Mouse (Mus musculus): ENCODE data around the gene Gm10447.

Gm10447 gene

GRCm38 (mm10) chr11:53479171-53479782 lies 22.4 kb upstream of the Gm10447 start:
- peak in 1 of 2 experiments; percentile 38 for DNase-seq (ENCODE audit: low spot score in 2 of 2)

DNA sequence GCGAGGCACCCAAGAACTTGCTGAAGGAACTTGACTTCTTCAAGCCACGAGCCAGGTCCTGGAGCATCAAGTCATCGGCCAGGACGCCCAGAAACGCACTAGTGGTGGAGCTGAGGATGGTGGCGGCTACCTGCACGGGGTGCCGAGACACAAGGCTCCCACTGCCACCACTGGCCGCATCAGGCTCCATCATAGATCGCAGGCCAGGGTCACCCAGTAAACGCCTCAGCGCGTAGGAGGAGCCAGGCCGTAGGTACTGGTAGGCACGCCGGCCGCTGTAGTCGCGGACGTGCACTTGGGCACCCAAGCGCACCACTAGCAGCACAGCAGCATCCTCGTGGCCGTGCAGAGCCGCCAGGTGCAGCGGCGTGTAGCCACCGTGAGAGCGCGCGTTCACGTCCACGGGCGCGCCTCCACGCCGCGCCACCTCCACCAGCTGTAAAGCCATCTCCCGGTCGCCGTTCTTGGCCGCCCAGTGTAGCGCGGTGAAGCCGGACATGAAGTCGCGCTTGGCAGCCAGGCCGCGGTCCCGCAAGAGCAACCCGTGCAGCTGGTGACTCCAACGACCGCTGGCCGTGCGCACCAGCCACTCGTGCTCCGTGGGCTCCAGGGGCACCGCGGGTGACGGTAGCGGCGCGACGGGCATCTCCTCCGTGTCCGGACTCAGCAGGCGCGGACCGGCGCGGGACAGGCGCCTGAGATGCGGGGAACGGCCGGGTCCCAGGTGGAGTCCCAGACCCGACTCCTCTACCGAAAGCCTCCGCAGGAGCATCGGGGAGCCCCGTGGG lies 21.7 kb upstream of the Gm10447 start:
- DNase-seq (ENCODE audit: low spot score in 2 of 2), result peak in 1 of 2 experiments; percentile 39

DNA sequence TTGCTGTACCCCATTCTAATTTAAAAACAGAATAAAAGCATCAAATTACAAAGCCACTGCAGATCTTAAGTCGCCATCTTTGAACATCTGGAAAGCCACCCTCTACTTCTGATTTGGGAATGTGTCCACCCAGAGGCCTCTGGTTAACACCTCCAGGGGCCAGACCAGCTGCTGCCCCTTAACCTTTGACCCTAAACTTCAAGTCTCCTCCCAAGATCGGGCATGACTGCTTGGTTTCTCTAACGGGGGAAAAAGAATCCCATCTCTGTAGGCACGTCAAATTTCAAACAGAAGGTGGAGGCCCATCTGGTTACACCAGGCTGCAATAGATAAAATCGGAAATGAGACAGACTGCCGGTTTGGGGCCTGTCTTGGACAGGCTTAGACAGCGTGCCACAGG lies 20.9 kb upstream of the Gm10447 start:
- no peak for DNase-seq (ENCODE audit: low spot score in 2 of 2)

- DNase-seq (ENCODE audit: low spot score in 2 of 2), result peak in 1 of 2 experiments; percentile 32
Measured at GRCm38 (mm10) chr11:53475620-53476019, 18.7 kb upstream of the Gm10447 start.

DNA sequence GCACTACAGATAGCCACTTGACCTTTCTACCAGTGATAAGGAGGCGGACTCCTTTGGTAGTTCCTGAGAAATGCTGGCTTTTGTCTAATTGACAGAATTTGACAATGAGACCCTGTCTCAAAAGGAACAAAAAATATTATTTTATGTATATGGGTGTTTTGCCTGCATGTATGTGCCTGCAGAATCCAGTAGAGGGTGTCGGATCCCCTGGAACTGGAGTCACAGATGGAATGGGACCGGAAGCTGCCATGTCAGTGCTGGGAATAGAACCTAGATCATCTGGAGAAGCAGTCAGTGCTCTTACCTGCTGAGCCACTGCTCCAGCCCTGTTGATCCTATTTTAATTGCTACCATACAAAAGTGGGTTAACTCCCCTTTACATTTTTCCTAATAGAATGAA lies 15.8 kb upstream of the Gm10447 start:
- no peak for DNase-seq (ENCODE audit: low spot score in 2 of 2)

- peak; percentile 95 for DNase-seq (ENCODE audit: low spot score in 2 of 2)
Measured at GRCm38 (mm10) chr11:53469968-53470695, 13.2 kb upstream of the Gm10447 start, which contains the start of gene Gm9837. Gene Gm9837 (minus strand): TSS chr11:53470479.

DNA sequence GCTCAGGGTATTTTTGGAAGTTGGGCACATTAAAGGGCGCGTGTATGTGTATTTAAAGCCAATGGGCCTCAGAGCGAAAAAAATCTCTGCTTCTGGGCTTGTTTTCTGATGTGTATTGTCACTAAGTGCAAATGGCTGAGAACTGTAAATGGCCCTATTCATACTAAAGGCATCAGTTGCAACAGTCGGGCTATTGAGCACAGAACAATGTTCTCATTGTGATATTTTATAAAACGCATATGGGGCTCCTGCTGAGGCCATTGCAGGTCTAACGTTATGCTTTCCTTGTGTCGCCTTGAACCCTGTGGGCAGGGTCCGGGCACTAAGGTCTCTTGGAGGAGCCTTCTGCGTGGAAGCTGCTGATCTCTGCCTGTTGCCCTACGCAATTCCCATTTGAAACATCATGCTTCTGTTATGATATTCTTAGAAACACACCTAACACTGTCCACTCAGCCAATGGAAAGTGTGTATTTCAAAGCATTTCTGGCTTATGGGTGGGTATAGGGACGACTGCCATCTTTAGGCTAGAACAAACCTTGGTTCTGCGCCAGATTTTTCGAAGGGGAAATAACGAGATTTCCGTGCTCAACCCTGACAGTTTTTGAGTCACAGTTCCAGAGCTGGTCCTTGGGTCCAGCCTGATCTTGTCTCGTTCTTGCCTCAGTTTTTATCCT lies 12.5 kb upstream of the Gm10447 start:
- DNase-seq (ENCODE audit: low spot score in 2 of 2), result no peak

GRCm38 (mm10) chr11:53466231-53466971 lies 9.5 kb upstream of the Gm10447 start:
- peak; percentile 82 to 87 for DNase-seq (ENCODE audit: low spot score in 2 of 2)

DNA sequence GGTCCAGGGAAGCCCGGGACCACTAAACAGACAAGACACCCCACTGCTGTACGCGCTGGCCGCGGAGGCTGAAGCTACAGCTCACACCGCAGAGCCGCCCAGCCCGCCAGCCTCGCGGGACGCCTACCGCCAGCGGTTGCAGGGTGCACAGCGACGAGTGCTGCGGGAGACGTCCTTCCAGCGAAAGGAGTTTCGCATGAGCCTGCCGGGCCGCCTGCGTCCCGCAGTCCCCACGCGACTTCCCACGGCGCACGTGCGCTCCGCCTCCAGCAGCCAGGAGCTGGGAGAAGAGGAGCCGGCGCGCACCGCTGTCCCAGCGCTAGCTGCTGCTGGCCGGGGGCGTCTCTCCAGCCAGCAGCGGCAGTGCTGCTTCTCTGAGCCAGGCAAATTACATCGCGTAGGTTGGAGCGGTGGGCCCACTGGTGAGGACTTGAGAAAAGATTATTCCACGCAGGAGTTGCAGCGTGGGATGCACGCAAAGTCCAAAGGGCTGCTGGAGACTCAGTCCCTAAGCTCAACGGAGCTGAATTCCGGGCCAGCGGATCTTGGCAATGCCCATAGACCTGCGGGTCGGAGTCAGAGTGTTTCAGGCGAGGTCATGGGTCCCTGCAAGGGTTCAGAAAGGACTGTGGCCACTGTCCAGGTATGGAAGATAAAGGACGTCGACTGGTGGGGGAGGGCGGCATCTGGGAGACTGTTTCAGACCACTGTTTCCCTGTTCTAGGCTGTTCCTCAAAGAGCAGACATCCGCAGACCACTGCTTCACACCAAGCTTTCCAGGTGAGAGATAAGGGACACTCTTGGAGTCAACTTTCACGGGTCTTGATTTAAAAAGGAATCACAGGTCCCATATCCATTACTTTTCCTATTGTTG lies 6.9 kb upstream of the Gm10447 start:
- peak; percentile 62 to 72 for DNase-seq (ENCODE audit: low spot score in 2 of 2)

GRCm38 (mm10) chr11:53461727-53462126 lies 4.8 kb upstream of the Gm10447 start:
- DNase-seq (ENCODE audit: low spot score in 2 of 2), result no peak

GRCm38 (mm10) chr11:53460192-53460591 lies 3.3 kb upstream of the Gm10447 start:
- DNase-seq (ENCODE audit: low spot score in 2 of 2), result no peak

DNA sequence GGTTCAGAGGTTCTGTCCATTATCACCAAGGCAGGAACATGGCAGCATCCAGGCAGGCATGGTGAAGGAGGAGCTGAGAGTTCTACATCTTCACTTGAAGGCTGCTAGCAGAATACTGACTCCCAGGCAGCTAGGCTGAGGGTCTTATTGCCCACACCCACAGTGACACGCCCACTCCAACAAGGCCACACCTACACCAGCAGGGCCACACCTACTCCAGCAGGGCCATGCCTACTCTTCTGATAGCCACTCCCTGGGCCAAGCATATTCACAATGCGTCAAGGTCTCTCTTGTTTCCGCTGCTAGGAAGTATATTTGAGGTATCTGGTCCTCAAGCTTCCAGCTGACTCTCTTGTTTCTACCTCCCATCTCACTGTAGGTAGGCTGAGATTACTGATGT lies 2.1 kb upstream of the Gm10447 start:
- no peak for DNase-seq (ENCODE audit: low spot score in 2 of 2)

- no peak for DNase-seq (ENCODE audit: low spot score in 2 of 2)
Measured at GRCm38 (mm10) chr11:53457372-53457954, 553 bp upstream of the Gm10447 start.

DNA sequence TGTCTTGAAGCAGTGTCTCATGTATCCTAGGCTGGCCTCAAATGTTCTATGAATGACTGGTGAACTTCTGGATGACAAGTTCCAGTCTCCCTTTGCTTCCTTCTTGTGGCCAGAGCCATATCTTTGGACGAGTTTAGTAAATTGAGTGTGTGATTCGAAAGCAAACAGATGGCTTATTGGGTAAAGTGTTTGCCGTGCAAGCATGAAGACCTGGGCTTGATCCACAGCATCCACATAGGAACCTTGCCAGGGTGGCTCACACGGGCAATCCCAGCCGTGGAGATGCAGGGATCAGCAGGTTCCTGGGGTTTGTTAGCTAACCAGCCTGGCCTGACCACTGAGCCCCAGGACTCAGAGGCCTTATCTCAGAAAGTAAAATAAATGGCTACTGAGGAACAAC lies 3.9 kb downstream of the Gm10447 start:
- no peak for DNase-seq (ENCODE audit: low spot score in 2 of 2)

DNA sequence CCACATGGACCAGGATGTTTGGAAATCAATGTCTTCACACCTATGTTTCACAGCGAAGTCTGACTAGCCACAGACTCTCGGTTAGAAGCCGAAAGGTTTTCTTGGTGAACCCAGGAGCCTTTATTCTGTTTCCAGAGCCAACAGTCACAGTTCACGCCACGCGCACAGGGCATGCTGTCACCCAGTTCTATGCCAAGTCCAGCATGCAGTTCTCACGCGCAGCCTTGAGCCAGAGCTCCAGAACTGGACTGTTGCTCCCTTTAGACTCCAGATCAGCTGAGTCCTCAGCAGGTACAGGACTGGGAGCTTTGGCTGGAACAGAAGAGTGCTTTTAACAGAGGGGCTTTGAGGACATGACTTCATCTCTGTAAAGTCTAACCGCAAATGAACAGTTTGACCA lies 4.5 kb downstream of the Gm10447 start:
- DNase-seq (ENCODE audit: low spot score in 2 of 2), result no peak

- no peak for DNase-seq (ENCODE audit: low spot score in 2 of 2)
Measured at GRCm38 (mm10) chr11:53451361-53451760, 5.5 kb downstream of the Gm10447 start.

- DNase-seq (ENCODE audit: low spot score in 2 of 2), result no peak
Measured at GRCm38 (mm10) chr11:53450070-53450705, 6.7 kb downstream of the Gm10447 start.

DNA sequence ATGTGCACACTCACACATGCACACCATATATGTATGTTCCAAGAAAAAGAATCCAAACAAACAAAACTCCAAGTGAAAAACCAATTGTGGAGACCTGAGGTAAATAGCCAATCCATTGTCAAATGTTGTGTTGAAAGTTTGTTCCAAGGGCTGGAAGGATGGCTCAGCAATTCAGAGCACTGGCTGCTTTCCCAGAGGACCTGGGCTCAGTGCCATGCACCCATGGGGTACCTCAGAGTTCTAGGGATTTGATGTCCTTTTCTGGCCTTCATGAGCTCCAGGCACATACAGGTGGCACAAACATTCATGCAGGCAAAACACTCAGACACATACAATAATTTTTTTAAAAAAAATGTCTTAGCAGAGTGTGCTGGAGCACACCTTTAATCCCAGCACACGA lies 8.4 kb downstream of the Gm10447 start:
- DNase-seq (ENCODE audit: low spot score in 2 of 2), result no peak

GRCm38 (mm10) chr11:53447996-53448395 lies 8.9 kb downstream of the Gm10447 start:
- DNase-seq (ENCODE audit: low spot score in 2 of 2), result no peak

Measured in frontal cortex, postnatal 36 days (tissue).